Mouse (Mus musculus) neural tube, embryonic 11.5 days (tissue): ENCODE measurements at regions not wholly inside any gene's neighbourhood (a gene's known extent, or its start where the extent isn't known, plus 50 kb on each side); places are given as distances from the start of the nearest gene placed in this dataset.

Experiments
- ATAC-seq: fragments of 200-750 bp; cut with Nextera tagmentation; 2 replicates; pipeline ENCODE4 v1.8.0; 2017; ENCODE audit warnings: moderate number of reproducible peaks, mild to moderate bottlenecking, moderate TSS enrichment, moderate library complexity; ENCODE audit not compliant: insufficient read depth, low FRiP score, low TSS enrichment
- DNase-seq: peaks from one replicate; pipeline ENCODE4 v3.0.0-alpha.2; 2015; ENCODE audit warnings: low spot score
- H3K27ac ChIP-seq: fragments of 300-500 bp; sonication (generic); 2 replicates; pipeline ENCODE4 v1.5.1; 2014; ENCODE audit warnings: low read depth, mild to moderate bottlenecking, low read length
- H3K27me3 ChIP-seq: fragments of 300-500 bp; sonication (generic); 2 replicates; pipeline ENCODE4 v1.6.1; 2014; ENCODE audit warnings: mild to moderate bottlenecking, low read length, mixed read lengths; ENCODE audit not compliant: control insufficient read depth, insufficient read depth
- H3K36me3 ChIP-seq: fragments of 300-500 bp; sonication (generic); 2 replicates; pipeline ENCODE4 v1.6.1; 2014; ENCODE audit warnings: mild to moderate bottlenecking, low read length, moderate library complexity, mixed read lengths; ENCODE audit not compliant: control insufficient read depth, insufficient read depth
- H3K4me1 ChIP-seq: fragments of 300-500 bp; sonication (generic); 2 replicates; pipeline ENCODE4 v1.6.1; 2014; ENCODE audit warnings: low read length, mixed read lengths; ENCODE audit not compliant: control insufficient read depth, insufficient read depth
- H3K4me2 ChIP-seq: fragments of 300-500 bp; sonication (generic); 2 replicates; pipeline ENCODE4 v1.6.1; 2014; ENCODE audit warnings: low read depth, mild to moderate bottlenecking, moderate library complexity
- H3K4me3 ChIP-seq: fragments of 300-500 bp; sonication (generic); 2 replicates; pipeline ENCODE4 v1.5.1; 2014; ENCODE audit warnings: low read depth, low read length
- H3K9ac ChIP-seq: fragments of 300-500 bp; sonication (generic); 2 replicates; pipeline ENCODE4 v1.6.1; 2014; ENCODE audit warnings: mild to moderate bottlenecking, low read length
- H3K9me3 ChIP-seq: fragments of 300-500 bp; sonication (generic); 2 replicates; pipeline ENCODE4 v1.6.1; 2016; ENCODE audit warnings: low read length; ENCODE audit not compliant: control insufficient read depth
- WGBS: fragments of 180-500 bp; shearing (Covaris S2); extraction: QIAGEN DNeasy Blood & Tissue Kit; methylation state at CpG from one replicate; pipeline ENCODE4 v1.1.7; 2014; 5-methylcytosine and 5-hydroxymethylcytosine counted together

DNA sequence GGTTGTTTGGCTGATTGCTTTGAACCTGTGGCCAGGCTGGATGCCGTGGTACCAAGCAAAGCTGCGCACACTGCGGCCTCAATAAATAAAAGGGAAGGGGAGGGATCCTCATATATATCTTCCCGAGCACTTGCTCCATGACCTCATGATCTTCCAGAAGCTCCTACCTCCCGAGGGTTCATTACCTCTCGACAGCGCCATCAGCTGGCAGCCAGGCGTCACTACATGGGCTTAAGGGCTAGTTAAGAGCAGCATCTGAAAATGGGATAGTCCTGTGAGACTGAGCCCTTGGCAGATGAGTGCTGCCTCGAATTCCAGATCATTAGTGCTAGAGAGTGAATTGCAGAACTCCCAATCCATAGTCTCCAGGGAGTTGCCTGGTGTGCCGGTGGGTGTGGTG lies 134.0 kb downstream of the Zfp281 start:
- Histone ChIP-seq H3K4me3 (no peak overlapping the region), H3K9me3 (no peaks in the 10 kb centered on the region), H3K4me2 (no peak overlapping the region), H3K27ac (no peak overlapping the region), H3K27me3 (no peaks in the 10 kb centered on the region), H3K9ac (no peak overlapping the region), H3K4me1 (no peaks in the 10 kb centered on the region), H3K36me3 (no peaks in the 10 kb centered on the region)
- WGBS: 65% methylated on average over 10 of the region's 10 CpGs
- ATAC-seq (no peak), DNase-seq (no peak)

DNA sequence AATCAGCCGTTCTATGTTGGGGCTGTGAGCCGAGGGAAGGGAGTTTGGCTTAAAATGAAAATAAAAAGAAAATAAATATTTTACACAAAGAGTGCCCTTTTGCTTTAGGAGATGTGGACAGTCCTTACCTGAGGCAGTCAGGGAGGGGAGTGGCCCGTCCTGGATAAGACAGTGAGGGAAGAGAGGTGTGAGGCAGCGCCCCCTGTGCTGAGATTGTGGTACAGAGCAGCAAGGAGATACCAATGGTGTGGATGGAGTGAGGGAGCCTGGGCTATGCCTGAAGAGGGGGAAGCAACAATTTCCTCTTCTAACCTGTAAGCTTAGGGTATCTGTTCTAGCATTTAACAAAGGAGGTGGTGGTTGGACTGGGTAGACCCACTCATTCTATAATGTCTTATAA lies 134.5 kb downstream of the Zfp281 start:
- Histone ChIP-seq H3K27me3 (no peaks in the 10 kb centered on the region), H3K4me3 (no peak overlapping the region), H3K36me3 (no peaks in the 10 kb centered on the region), H3K9ac (no peak overlapping the region), H3K27ac (no peak overlapping the region), H3K9me3 (no peaks in the 10 kb centered on the region), H3K4me1 (no peaks in the 10 kb centered on the region), H3K4me2 (no peak overlapping the region)
- ATAC-seq: no peak
- WGBS: 76% methylated on average over 4 of the region's 4 CpGs
- no peak for DNase-seq

DNA sequence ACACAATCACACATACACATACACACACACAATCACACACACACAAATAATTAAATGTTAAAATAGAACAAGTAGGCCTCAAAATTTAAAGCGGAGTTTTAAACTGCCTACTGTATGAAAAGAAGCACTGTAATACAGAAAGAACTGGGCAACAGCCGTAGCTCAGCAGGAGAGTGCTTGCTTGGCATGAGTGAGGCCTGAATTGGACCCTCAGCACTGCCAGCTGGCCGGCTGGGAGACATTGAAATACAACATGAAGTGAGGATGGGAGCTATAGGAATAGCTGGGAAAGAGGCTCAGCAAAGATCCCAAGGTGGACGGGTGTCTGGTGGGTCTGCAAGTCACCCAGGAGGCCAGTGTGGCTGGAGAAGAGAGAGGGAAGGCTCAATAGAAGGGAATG lies 136.8 kb downstream of the Zfp281 start:
- H3K4me2 ChIP-seq: no peak overlapping the region
- H3K9ac ChIP-seq: no peak overlapping the region
- no peaks in the 10 kb centered on the region for H3K4me1 ChIP-seq
- no peaks in the 10 kb centered on the region for H3K27me3 ChIP-seq
- H3K9me3 ChIP-seq: no peaks in the 10 kb centered on the region
- no peak for ATAC-seq
- H3K36me3 ChIP-seq: no peaks in the 10 kb centered on the region
- no peak overlapping the region for H3K27ac ChIP-seq
- WGBS: 78% methylated on average over 4 of the region's 4 CpGs
- DNase-seq: no peak
- no peak overlapping the region for H3K4me3 ChIP-seq

DNA sequence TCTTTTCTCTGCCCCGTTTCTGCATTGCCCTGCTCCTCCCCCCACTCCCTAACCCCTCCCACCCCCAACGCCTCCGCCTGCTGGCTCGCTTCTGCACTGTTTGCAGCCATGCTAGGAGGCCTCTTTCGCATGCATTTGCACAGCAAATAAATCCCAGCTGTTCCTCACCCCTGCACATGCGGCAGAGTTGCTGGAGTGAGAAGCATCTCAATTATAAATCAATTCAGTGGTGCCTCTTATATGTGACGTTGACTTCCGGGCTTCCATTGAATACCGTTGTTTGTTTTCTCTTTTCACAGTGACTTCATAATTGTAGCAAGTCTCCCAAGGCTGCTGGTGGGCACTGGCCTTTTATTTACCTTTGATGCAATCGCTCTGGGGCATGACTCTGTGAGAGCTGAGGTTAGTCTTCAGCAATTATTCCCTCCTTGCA lies 144.3 kb downstream of the Zfp281 start:
- H3K36me3 ChIP-seq: no peaks in the 10 kb centered on the region
- no peaks in the 10 kb centered on the region for H3K27me3 ChIP-seq
- peak; percentile 74 for ATAC-seq
- H3K4me3 ChIP-seq: no peak overlapping the region
- H3K9me3 ChIP-seq: no peaks in the 10 kb centered on the region
- no peak overlapping the region; the same call in 1 of the 2 replicates for H3K4me2 ChIP-seq
- H3K9ac ChIP-seq: no peak overlapping the region
- DNase-seq: peak; percentile 72
- peaks cover 3% of the 10 kb centered on the region; the same call in 1 of the 2 replicates for H3K4me1 ChIP-seq
- H3K27ac ChIP-seq: no peak overlapping the region
- 2% methylated on average over 10 of the region's 10 CpGs for WGBS

DNA sequence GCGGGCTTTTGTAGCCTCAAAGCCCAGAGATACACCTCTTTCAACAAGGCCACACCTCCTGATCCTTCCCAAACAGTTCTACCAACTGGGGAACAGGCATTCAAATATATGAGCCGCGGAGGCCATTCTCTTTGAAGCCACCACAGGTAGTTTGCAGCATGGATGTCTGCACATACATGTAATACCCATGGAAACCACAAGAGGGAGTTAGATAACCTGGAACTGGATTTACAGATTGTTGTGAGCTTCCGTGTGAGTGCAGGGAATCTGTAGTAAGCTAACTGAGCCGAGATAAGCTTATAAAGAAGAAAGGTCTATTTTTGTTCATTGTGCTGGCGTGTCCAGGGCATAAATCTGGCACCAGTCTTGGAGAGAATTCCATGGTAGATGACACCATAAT lies 149.0 kb downstream of the Zfp281 start:
- Histone ChIP-seq H3K4me3 (no peak overlapping the region), H3K9ac (no peak overlapping the region), H3K9me3 (no peaks in the 10 kb centered on the region), H3K4me1 (peaks cover 8% of the 10 kb centered on the region; the same call in 1 of the 2 replicates), H3K36me3 (no peaks in the 10 kb centered on the region), H3K27me3 (no peaks in the 10 kb centered on the region), H3K27ac (no peak overlapping the region), H3K4me2 (no peak overlapping the region)
- no peak for ATAC-seq
- 89% methylated on average over 6 of the region's 6 CpGs for WGBS
- no peak for DNase-seq

DNA sequence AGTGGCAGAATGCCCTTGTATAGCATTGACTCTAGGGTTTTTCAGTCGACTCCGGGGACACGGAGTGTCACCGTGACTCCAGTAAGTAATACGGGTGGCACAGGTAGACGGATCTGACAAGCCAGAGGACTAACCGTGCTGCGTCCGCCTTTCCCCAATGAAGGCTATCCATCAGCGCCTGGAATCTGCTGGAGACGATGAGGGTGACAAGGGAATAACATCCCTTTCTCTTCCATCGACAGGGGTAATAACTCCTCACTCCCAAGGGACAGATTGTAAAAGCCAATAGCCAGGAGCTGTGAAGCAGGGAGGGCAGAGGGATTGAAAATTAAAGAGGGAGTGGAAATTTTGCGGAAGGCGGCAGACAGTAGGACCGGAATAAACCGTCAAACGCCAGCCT lies 151.5 kb downstream of the Zfp281 start:
- Histone ChIP-seq H3K9ac (no peak overlapping the region), H3K4me2 (no peak overlapping the region), H3K4me3 (no peak overlapping the region), H3K27ac (no peak overlapping the region), H3K4me1 (peaks cover 8% of the 10 kb centered on the region; the same call in 1 of the 2 replicates), H3K36me3 (no peaks in the 10 kb centered on the region), H3K9me3 (no peaks in the 10 kb centered on the region), H3K27me3 (no peaks in the 10 kb centered on the region)
- 30% methylated on average over 17 of the region's 17 CpGs for WGBS
- DNase-seq (peak; percentile 22), ATAC-seq (peak; percentile 24; the same call in 1 of the 2 replicates)

DNA sequence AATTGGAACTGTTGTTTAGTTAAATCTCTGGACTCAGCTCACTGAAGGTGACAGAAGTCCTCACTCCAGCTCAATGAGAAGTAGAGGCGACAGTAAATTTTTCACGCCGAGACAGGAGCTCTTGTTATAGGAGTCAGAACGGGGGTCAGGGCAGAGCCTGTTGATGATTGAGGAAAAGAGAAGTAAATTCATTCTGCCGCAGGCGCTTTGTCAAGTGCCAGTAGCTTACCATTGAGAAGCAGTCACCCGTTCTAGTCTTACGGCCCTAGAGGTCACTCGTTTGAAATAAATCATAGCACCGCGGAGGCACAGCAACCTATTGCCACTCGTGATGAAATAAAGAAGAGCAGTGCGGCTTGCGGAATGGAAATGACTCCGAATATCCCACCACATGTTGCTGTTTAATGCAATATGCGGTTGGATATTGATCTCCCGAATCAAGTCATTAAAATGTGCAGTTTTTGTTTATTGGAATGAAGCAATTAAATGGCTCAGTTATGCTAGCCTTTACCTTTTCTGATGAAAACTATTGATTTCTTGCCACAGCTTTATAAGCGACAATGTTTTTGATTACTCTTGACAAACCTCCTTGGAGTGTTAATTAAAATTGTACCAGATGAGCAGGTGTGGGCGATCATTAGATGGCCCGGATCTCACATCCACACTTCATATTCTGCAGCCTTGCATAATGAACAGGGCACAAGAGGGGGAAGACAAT lies 152.7 kb downstream of the Zfp281 start:
- Histone ChIP-seq H3K4me1 (peaks cover 11% of the 10 kb centered on the region), H3K36me3 (no peaks in the 10 kb centered on the region), H3K4me3 (no peak overlapping the region), H3K9ac (no peak overlapping the region), H3K27ac (no peak overlapping the region), H3K4me2 (no peak overlapping the region), H3K9me3 (no peaks in the 10 kb centered on the region), H3K27me3 (no peaks in the 10 kb centered on the region)
- 21% methylated on average over 20 of the region's 20 CpGs for WGBS
- peak; percentile 38; the same call in 1 of the 2 replicates for ATAC-seq
- DNase-seq: peak; percentile 73

DNA sequence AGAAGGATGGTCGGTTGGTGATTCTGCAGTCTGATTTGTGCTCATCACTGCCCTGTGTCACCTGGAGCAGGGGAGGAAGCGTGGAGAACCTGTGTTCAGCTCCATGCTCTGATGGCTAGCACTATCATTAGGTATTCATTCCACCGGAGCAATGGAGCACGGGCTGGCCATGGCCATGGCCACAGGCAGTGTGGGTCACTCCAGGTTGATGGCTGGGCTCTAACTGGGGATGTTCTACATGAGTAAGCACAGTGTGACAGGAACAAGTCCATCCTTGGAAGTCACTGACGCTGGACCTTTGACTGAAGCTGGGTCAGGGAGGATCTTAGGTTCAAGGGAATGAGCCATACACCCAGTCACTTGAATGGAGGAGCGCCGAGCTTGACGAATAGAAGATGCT lies 154.7 kb downstream of the Zfp281 start:
- no peaks in the 10 kb centered on the region for H3K9me3 ChIP-seq
- H3K4me1 ChIP-seq: peaks cover 16% of the 10 kb centered on the region
- H3K36me3 ChIP-seq: no peaks in the 10 kb centered on the region
- no peaks in the 10 kb centered on the region for H3K27me3 ChIP-seq
- ATAC-seq (no peak), DNase-seq (no peak)
- no peak overlapping the region for H3K4me2 ChIP-seq
- H3K9ac ChIP-seq: no peak overlapping the region
- WGBS: 80% methylated on average over 8 of the region's 8 CpGs
- H3K27ac ChIP-seq: no peak overlapping the region
- no peak overlapping the region for H3K4me3 ChIP-seq

DNA sequence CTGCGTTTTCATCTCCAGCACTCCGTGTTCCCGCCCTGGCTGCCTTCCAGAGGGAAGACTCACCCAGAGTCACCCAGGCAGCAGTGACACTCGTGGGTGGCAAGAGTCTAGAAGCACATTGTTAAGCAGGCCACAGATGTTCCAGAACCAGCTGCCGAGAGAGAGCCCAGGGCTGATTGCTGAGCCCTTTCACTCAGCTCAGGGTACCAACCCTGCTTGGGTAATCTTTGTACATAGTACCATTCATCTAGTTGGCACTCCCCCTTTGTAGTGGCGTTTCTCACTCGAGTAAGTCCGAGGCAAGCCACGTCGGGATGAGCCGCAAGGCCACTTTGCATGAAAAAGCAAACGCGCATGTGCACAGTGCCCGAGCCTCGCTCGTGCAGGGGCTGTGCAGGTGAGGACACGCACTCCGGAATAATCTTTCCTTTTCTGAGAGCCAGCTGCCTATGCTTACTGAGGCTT lies 156.9 kb downstream of the Zfp281 start:
- DNase-seq: peak; percentile 69

More for the DNA sequence above, 156.9 kb downstream of the Zfp281 start:
- H3K27ac ChIP-seq: 0 out of 2 replicates have a peak overlapping the region, but pooled peaks have one; percentile 20
- H3K9me3 ChIP-seq: no peaks in the 10 kb centered on the region
- ATAC-seq: peak; percentile 75
- WGBS: 23% methylated on average over 18 of the region's 18 CpGs
- no peak overlapping the region for H3K9ac ChIP-seq
- H3K27me3 ChIP-seq: 0 out of 2 replicates have a peak, but pooled peaks cover 2% of the 10 kb centered on the region
- no peaks in the 10 kb centered on the region for H3K36me3 ChIP-seq
- peak overlapping the region; percentile 50 for H3K4me2 ChIP-seq
- H3K4me3 ChIP-seq: peak overlapping the region; percentile 19; the same call in 1 of the 2 replicates
- peaks cover 15% of the 10 kb centered on the region for H3K4me1 ChIP-seq
